Mouse (Mus musculus) ovary, postnatal 14 days (tissue): ENCODE data around the gene Hspb8.
"Not testable (repeated sequence)": the region's sequence is repeated elsewhere in the genome, so short reads cannot be mapped to it uniquely, and the experiment has no call there.

Source experiments
- DNase-seq: peaks from one replicate; pipeline ENCODE4 v3.0.0; 2022; ENCODE audit warnings: low spot score

Gene Hspb8

GRCm38 (mm10) chr5:116389321-116389720 is 33.3 kb downstream of the Hspb8 start:
- DNase-seq, result no peak

DNA sequence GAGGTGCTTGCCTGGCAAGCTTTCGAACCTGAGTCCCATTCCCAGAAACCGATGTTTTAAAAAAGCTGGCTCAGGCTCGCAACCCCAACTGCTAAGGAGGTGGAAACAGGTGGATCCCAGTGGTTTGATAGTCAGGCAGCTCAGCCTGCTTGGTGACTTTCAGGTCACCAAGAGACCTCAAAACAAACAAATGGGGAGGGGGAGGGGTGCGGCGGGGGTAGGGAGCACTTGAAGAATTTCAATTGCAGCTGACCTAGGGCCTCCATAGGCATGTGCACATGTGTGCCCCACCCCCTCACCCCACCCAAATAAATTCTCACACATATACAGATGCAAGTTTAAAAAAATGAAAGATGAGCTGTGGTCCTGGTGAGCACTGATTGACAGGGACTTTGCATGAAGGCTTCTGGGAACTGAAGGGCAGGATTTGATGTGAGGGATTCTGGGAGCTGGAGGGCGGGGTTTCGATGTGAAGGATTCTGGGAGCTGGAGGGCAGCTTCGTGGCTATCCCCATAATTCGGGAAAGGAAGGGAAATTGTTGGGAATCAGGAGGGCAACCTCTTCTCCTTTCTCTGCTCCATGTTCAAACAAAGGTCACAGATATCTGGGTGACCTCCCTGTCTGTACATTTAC is 35.2 kb downstream of the Hspb8 start:
- no peak for DNase-seq

DNA sequence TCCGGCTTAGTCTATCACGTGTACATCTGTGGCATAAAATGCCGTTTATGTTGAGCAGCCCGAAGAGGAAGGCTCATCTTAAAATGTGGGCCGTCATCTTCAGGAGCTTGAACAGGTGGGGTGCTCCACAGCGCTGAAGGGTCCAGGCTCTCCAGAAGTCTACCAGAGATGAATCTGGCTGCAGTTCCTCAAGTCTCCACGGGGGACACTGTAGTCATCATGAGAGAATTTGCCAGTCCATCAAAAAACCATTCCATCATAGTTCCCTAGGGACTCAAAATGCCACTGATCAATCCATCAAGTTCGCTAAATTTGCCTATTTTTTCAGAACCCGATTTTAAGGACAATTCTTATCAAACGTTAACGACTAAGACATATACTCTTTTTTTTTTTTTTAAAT is 36.6 kb downstream of the Hspb8 start:
- DNase-seq, result peak; percentile 51

- not testable (repeated sequence) for DNase-seq
Observed at GRCm38 (mm10) chr5:116382646-116383045, 40.0 kb downstream of the Hspb8 start.

DNA sequence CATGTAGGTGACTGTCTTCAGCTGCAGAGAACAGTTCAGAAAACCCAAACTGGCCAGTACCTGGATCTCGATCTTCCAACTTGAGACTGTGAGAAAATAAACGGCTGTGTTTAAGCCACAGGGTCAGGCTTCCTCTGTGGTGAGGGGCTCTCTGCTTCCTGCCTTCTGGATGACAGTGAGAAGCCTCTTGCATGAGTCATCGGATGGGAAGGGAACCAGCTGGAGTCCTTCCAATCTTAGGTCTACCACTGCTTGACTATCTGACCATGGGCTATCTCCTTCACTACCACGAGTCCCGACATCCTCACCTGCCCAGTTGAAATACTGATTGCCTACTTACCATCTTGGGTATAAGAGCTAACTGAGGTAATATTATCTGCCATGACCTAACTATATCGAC is 40.9 kb downstream of the Hspb8 start:
- no peak for DNase-seq

DNA sequence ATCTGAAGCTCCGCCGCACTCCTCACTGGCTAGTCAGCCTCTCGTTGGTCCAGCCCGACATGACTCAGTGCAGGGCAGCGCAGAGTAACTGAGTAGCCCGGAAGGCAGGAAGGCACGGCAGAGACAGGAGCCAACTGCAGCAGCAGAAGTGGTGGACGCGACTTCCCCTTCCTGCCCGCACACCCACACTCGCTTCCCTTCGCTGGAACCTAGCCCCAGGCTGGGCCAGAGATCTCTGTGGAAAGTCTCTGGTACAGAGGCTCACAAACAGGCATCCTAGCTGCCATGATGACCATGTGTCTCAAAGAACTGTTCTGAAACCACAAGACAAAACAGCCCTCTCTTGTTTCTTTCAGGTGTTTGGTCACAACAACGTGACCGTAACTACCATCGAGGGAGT is 41.4 kb downstream of the Hspb8 start:
- no peak for DNase-seq

DNA sequence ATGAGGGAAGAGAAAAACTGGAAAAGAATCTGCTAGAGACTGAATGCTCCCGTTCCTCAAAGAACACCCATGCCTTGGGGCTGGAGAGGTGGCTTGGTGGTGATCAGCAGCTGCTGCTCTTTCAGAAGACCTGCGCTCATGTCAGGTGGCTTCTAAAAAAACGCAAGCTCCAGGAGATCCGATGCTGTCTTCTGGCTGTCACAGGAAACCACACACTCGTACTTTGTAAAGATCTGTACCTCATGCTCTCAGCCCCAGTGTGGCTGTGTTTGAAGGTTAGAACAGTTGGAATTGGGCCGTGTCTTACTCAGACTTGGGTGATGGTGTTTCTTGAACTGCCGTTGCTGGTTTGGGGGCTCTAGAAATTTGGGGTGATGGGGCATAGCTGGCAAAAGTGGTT is 42.3 kb downstream of the Hspb8 start:
- DNase-seq, result no peak

GRCm38 (mm10) chr5:116378872-116379271 is 43.8 kb downstream of the Hspb8 start:
- no peak for DNase-seq

DNA sequence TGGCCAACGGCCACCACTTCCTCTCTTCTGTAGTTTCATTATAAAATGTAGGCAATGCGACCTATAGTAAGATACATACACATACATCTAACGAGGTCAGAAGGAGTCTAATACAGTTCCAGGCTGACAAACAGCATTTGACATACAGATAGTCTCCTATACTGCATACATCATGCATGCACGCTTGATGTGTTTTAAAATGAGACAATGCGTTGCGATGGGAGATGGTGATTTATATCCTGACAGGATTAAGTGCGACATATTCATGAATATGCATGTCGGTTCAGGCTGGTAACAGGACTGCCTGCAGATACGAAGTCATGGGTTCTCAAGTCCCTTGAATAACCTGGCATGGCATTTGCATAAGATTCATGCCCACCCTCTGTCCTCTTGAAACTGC is 54.7 kb downstream of the Hspb8 start:
- DNase-seq, result no peak

GRCm38 (mm10) chr5:116366889-116367682 is 55.6 kb downstream of the Hspb8 start:
- no peak for DNase-seq

- DNase-seq, result no peak
Observed at GRCm38 (mm10) chr5:116361342-116361741, 61.3 kb downstream of the Hspb8 start.

- DNase-seq, result no peak
Observed at GRCm38 (mm10) chr5:116360751-116361150, 61.9 kb downstream of the Hspb8 start.
